Mouse (Mus musculus): ENCODE data around the gene Mcidas. TPM values are rescaled to one million over a fixed set of nuclear protein-coding genes. Genes with fewer than 3 reads are reported as not detected.

The Mcidas gene
- under 1 TPM in 1 of 2 experiments, not detected in 1; 0.13 TPM for polyA plus RNA-seq (2017; shearing (Covaris generic))

GRCm38 (mm10) chr13:112993531-112994152 is at the start of gene Mcidas:
TSS of gene Mcidas (plus strand) at chr13:112993845.
- ATAC-seq = peak; percentile 21

- no peak for ATAC-seq
These were observed 48.3 kb upstream of the Mcidas start for GRCm38 (mm10) chr13:112945312-112945711.

- no peak for ATAC-seq
These were observed 47.7 kb upstream of the Mcidas start for GRCm38 (mm10) chr13:112945900-112946299.

- no peak for ATAC-seq
These were observed 39.6 kb upstream of the Mcidas start for GRCm38 (mm10) chr13:112954067-112954466.

GRCm38 (mm10) chr13:112963081-112963480 is 30.6 kb upstream of the Mcidas start:
- ATAC-seq = no peak

- ATAC-seq = no peak
These were observed 29.2 kb upstream of the Mcidas start for GRCm38 (mm10) chr13:112964421-112964820.

- no peak for ATAC-seq
These were observed 26.4 kb upstream of the Mcidas start for GRCm38 (mm10) chr13:112967267-112967666.

GRCm38 (mm10) chr13:112976720-112977119 is 16.9 kb upstream of the Mcidas start:
- no peak for ATAC-seq

GRCm38 (mm10) chr13:112985605-112986450 is 7.8 kb upstream of the Mcidas start:
- ATAC-seq = no peak

- no peak for ATAC-seq
These were observed 7.1 kb upstream of the Mcidas start for GRCm38 (mm10) chr13:112986451-112986950.

- peak; percentile 94 for ATAC-seq
These were observed 6.1 kb upstream of the Mcidas start, which contains the start of gene Ccno for GRCm38 (mm10) chr13:112987532-112987943. TSS of gene Ccno (plus strand) at chr13:112987802.

GRCm38 (mm10) chr13:112987991-112988390 is 5.7 kb upstream of the Mcidas start:
- peak; percentile 8 for ATAC-seq

- ATAC-seq = no peak
These were observed 4.8 kb upstream of the Mcidas start for GRCm38 (mm10) chr13:112988866-112989265.

GRCm38 (mm10) chr13:112989541-112989940 is 4.1 kb upstream of the Mcidas start:
- no peak for ATAC-seq

GRCm38 (mm10) chr13:112990346-112990745 is 3.3 kb upstream of the Mcidas start:
- no peak for ATAC-seq

- peak; percentile 84 for ATAC-seq
These were observed 546 bp downstream of the Mcidas start for GRCm38 (mm10) chr13:112994191-112994590.

- ATAC-seq = no peak
These were observed 2.8 kb downstream of the Mcidas start for GRCm38 (mm10) chr13:112996407-112996806.

GRCm38 (mm10) chr13:112997369-112997768 is 3.7 kb downstream of the Mcidas start:
- ATAC-seq = no peak

GRCm38 (mm10) chr13:112998427-112999201 is 5.0 kb downstream of the Mcidas start:
- peak; percentile 62 for ATAC-seq

GRCm38 (mm10) chr13:113000090-113000489 is 6.4 kb downstream of the Mcidas start:
- no peak for ATAC-seq

GRCm38 (mm10) chr13:113000576-113001318 is 7.1 kb downstream of the Mcidas start:
- no peak for ATAC-seq

GRCm38 (mm10) chr13:113012683-113013082 is 19.0 kb downstream of the Mcidas start:
- ATAC-seq = peak; percentile 2
